Mouse (Mus musculus) midbrain, postnatal 0 days (tissue): ENCODE measurements around the gene Gm20388. TPM values are rescaled to one million over a fixed set of nuclear protein-coding genes. Genes with fewer than 3 reads are reported as not detected.

Source experiments
- ATAC-seq: fragments of 200-750 bp; cut with Nextera tagmentation; 2 replicates; pipeline ENCODE4 v1.8.0; 2017; ENCODE audit warnings: moderate number of reproducible peaks, mild to moderate bottlenecking, moderate TSS enrichment, moderate library complexity; ENCODE audit not compliant: low FRiP score
- DNase-seq: peaks from one replicate; pipeline ENCODE4 v3.0.0-alpha.2; 2015; ENCODE audit warnings: low spot score
- H3K27ac ChIP-seq: fragments of 300-500 bp; sonication (generic); 2 replicates; pipeline ENCODE4 v1.5.1; 2014; ENCODE audit warnings: low read depth, mild to moderate bottlenecking, low read length, mixed read lengths
- H3K27me3 ChIP-seq: fragments of 300-500 bp; sonication (generic); 2 replicates; pipeline ENCODE4 v1.6.1; 2014; ENCODE audit warnings: low read length, control low read depth, mixed read lengths; ENCODE audit not compliant: insufficient read depth
- H3K36me3 ChIP-seq: fragments of 300-500 bp; sonication (generic); 2 replicates; pipeline ENCODE4 v1.6.1; 2014; ENCODE audit warnings: low read length, control low read depth, mixed read lengths; ENCODE audit not compliant: insufficient read depth
- H3K4me1 ChIP-seq: fragments of 300-500 bp; sonication (generic); 2 replicates; pipeline ENCODE4 v1.6.1; 2014; ENCODE audit warnings: mild to moderate bottlenecking, control low read depth, antibody characterized with exemption, low read length, mixed read lengths; ENCODE audit not compliant: insufficient read depth
- H3K4me2 ChIP-seq: fragments of 300-500 bp; sonication (generic); 2 replicates; pipeline ENCODE4 v1.6.1; 2014; ENCODE audit warnings: low read depth, mild to moderate bottlenecking, low read length, mixed read lengths; ENCODE audit not compliant: poor library complexity, severe bottlenecking
- H3K4me3 ChIP-seq: fragments of 300-500 bp; sonication (generic); 2 replicates; pipeline ENCODE4 v1.5.1; 2014; ENCODE audit warnings: low read depth, mild to moderate bottlenecking, low read length, moderate library complexity
- H3K9ac ChIP-seq: fragments of 300-500 bp; sonication (generic); replicated peaks from 2 replicates; pipeline ENCODE4 v1.6.1; 2014; ENCODE audit warnings: mild to moderate bottlenecking, low read length, moderate library complexity, mixed read lengths; ENCODE audit not compliant: poor library complexity, severe bottlenecking
- H3K9me3 ChIP-seq: fragments of 300-500 bp; sonication (generic); 2 replicates; pipeline ENCODE4 v1.6.1; 2016; ENCODE audit warnings: low read length, control low read depth
- CTCF ChIP-seq: IDR thresholded peaks from 2 replicates; pipeline ENCODE4 v1.5.1; 2016; ENCODE audit warnings: antibody characterized with exemption, mild to moderate bottlenecking
- WGBS: fragments of 180-500 bp; shearing (Covaris S2); extraction: QIAGEN DNeasy Blood & Tissue Kit; methylation state at CpG from one replicate; pipeline ENCODE4 v1.1.7; 2014; 5-methylcytosine and 5-hydroxymethylcytosine counted together
- polyA plus RNA-seq: library from polyadenylated mRNA; unstranded; fragments of >200 nt; fragmentation: Nextera tagmentation; extraction: Ambion mirVana; gene quantifications from 2 replicates; pipeline ENCODE4 v1.2.1, GENCODE M21; 2015
- total RNA-seq: library from RNA; depleted of rRNA; stranded (reverse); fragments of >200 nt; gene quantifications from 2 replicates; pipeline ENCODE4 v1.2.3, GENCODE M21; 2014

The Gm20388 gene
- total and polyA plus RNA-seq, 2 experiments from 2014 or later = 74.2 TPM; not detected in 1

DNA sequence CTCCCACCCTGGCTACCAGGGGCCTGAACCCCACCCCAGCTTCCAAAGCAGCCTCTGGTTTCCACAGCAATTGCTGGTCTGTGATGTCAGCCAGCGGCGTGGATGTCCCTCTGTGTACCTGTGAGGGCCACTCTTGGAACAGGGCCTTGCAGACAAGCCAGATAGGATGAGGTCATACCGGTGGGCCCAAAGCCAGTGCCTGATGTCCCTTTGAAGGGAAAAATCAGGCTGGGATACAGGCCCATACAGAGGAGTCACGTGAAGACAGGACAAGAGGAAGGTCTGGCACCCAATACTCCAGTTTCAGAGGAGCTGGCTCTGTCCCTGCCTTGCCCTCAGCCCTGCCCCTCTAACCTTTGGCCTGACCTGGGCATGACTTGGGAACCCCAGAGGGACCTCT is 2289.2 kb downstream of the Gm20388 start:
- Histone ChIP-seq H3K27me3 (no peaks in the 10 kb centered on the region), H3K27ac (no peak overlapping the region), H3K9ac (no peak overlapping the region), H3K36me3 (no peaks in the 10 kb centered on the region), H3K4me1 (peaks cover 3% of the 10 kb centered on the region; the same call in 1 of the 2 replicates), H3K9me3 (no peaks in the 10 kb centered on the region), H3K4me3 (no peak overlapping the region), H3K4me2 (no peak overlapping the region)
- TF ChIP-seq CTCF = no peak
- no peak for ATAC-seq
- 81% methylated on average over 4 of the region's 4 CpGs for whole genome bisulfite sequencing
- DNase-seq = no peak

DNA sequence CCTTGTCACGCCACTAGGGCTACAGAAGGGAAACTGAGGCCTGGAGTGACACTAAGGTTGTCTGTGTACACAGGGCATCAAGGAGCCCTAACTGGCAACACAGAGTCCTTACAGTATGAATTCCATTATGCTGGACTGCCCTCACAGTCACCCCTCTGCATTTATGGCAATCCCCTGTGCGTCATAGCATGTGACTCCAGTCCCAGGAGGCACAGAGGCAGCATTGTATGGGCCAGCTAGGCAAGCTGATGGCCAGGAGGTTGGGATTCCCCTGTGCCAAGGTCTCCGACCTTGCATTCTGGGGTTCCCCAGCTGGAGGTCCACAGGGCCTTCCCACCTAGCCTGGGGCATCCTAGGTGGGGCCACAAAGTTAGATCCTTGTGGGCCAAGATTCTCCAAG is 2300.9 kb downstream of the Gm20388 start:
- Histone ChIP-seq H3K4me2 (no peak overlapping the region), H3K27ac (no peak overlapping the region), H3K36me3 (no peaks in the 10 kb centered on the region), H3K4me1 (no peaks in the 10 kb centered on the region), H3K4me3 (no peak overlapping the region), H3K9ac (no peak overlapping the region), H3K9me3 (no peaks in the 10 kb centered on the region), H3K27me3 (no peaks in the 10 kb centered on the region)
- no peak for ATAC-seq
- TF ChIP-seq CTCF = no peak
- DNase-seq = no peak
- WGBS = 79% methylated on average over 3 of the region's 3 CpGs

DNA sequence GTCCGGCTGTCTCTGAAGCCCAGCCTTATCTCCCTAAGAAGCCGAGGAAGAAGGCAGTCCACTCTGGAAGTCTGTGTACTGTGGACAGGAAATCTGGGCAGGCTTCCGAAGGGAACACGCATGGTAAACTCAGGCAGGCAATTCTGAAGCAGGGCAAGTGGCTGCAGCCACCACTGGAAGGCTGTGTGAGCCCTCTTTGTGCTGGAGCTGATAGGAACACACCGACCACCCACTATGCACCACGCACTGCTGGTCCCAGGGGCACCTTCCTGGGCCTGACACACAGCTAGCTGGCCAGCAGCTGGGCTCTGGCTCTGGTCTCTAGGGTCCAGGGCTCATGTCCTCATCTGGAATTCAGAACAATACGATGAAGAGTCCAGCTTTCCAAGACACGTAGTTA is 2305.0 kb downstream of the Gm20388 start:
- no peak for DNase-seq
- Histone ChIP-seq H3K27ac (no peak overlapping the region), H3K9me3 (no peaks in the 10 kb centered on the region), H3K27me3 (no peaks in the 10 kb centered on the region), H3K36me3 (no peaks in the 10 kb centered on the region), H3K4me1 (no peaks in the 10 kb centered on the region), H3K4me2 (no peak overlapping the region), H3K4me3 (no peak overlapping the region), H3K9ac (no peak overlapping the region)
- ATAC-seq = no peak
- no peak for TF ChIP-seq CTCF
- WGBS = 72% methylated on average over 8 of the region's 8 CpGs

DNA sequence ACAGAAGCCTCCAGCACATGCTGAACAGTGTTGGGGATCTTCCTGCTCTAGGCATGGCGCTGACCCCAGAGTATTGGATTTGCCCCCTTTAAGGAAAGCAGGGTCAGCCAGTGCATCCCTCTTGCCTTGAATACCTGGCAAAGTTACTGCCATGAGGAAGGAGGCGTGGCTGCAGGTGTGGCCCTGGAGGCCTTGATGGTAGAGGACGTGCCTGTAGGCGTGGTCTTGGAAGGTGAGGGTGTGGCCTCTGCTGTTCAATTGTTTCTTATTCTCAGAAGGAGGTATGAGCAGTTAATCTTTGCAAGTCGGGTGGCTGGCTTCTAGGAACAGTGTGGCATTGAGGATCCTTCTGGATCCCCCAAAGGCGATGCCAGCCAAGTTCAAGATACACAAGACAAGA is 2305.8 kb downstream of the Gm20388 start:
- H3K27ac ChIP-seq = no peak overlapping the region
- no peak overlapping the region for H3K9ac ChIP-seq
- ATAC-seq (no peak), DNase-seq (no peak)
- no peak overlapping the region for H3K4me3 ChIP-seq
- H3K9me3 ChIP-seq = no peaks in the 10 kb centered on the region
- no peaks in the 10 kb centered on the region for H3K27me3 ChIP-seq
- H3K4me2 ChIP-seq = no peak overlapping the region
- no peak for TF ChIP-seq CTCF
- WGBS = 70% methylated on average over 6 of the region's 6 CpGs
- H3K36me3 ChIP-seq = no peaks in the 10 kb centered on the region
- no peaks in the 10 kb centered on the region for H3K4me1 ChIP-seq

DNA sequence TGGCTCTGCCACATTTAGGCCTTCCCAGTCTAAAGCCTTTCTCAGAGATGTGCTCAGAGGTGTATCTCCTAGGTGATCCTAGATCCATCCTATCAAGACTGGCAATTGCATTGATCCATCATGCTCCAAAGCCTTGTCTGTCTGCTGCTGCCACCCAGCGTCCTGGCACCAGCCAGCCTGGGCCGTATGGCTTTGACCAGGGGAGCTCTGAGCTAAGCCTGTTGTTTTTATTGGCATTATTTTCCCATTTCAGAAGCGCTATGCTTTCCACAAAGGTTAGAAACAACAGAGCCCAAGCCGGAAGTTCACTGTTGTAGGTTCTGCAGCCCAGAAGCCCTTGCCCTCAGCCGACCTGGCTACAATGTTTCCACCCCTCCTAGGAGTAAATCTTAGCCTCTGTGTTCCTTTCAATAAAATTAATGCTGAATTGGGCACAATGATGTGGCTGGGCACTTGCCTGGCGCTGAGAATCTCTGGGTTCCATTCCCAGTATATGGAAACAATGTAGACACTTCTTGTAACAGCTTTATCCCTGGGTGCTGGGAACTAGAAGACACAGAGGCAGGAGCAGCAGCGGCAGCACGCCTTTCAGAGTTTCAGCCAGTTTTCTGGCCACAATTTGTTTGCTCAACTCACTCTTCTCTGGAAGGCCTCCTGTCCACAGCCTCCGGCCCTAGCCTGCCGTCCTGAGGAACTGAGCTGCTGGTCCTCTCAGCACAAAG is 2307.0 kb downstream of the Gm20388 start:
- ATAC-seq = no peak

DNA sequence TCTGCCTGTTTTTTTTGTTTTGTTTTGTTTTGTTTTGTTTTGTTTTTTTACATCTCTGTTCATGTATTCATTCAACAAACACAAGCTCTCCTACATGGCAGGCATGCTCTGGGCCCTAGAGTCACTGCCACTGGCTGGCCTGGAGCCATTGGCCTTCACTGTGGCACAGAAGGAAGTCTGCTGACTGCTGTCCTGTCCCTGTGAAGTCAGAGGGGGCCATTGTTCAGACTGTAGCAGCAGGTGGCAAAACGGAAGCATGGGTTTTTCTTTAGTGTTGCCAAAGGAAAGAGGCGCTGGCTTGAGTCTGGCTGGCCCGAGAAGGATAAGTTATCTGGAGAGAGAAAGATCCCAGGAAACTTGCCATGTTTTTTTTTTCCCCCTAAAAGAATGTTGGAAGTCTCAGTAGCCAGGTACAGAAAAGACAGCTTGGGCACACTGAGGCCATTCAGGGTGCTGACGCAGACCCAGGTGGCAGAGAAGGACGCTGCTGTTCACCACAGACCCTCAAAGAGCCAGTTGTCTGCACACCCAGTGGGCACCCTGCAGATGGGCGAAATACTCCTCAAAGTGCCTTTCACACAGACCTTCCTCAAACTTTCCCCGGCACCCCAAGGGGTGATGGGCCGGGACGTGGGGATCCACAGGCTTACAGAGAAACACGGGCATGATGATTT is 2313.5 kb downstream of the Gm20388 start:
- 52% methylated on average over 10 of the region's 10 CpGs for WGBS
- Histone ChIP-seq H3K4me1 (no peaks in the 10 kb centered on the region), H3K27me3 (peaks cover 9% of the 10 kb centered on the region), H3K36me3 (no peaks in the 10 kb centered on the region), H3K9ac (no peak overlapping the region), H3K4me2 (no peak overlapping the region), H3K27ac (no peak overlapping the region), H3K9me3 (no peaks in the 10 kb centered on the region), H3K4me3 (no peak overlapping the region)
- DNase-seq = peak; percentile 76
- TF ChIP-seq CTCF = no peak
- no peak for ATAC-seq

More for the DNA sequence above, 2307.0 kb downstream of the Gm20388 start:
- Histone ChIP-seq H3K4me1 (no peaks in the 10 kb centered on the region), H3K27ac (no peak overlapping the region), H3K27me3 (no peaks in the 10 kb centered on the region), H3K9ac (no peak overlapping the region), H3K4me2 (no peak overlapping the region), H3K9me3 (no peaks in the 10 kb centered on the region), H3K4me3 (no peak overlapping the region), H3K36me3 (no peaks in the 10 kb centered on the region)
- WGBS = 77% methylated on average over 10 of the region's 10 CpGs
- TF ChIP-seq CTCF = no peak
- no peak for DNase-seq
